Mouse (Mus musculus) left cerebral cortex, postnatal 36 days (tissue): Measurements from ENCODE around the gene Mapk3. TPM values are rescaled to one million over a fixed set of nuclear protein-coding genes. Genes with fewer than 3 reads are reported as not detected.
"Not testable (repeated sequence)": the region's sequence is repeated elsewhere in the genome, so short reads cannot be mapped to it uniquely, and the experiment has no call there.

ENCODE experiments used
- DNase-seq, 2 experiments: peaks; one replicate each; pipeline ENCODE4 v3.0.0; 2021 to 2022; ENCODE audit warnings: low spot score in 2 of 2, mixed read lengths in 1 of 2
- intact Hi-C: fragments of 180-260 bp; cut with DNase I; formaldehyde crosslinking; loops from one replicate; pipeline ENCODE4 v1.15.1; 2025
- total RNA-seq, 2 experiments: library from RNA; stranded (reverse); gene quantifications; 2 replicates each; pipeline ENCODE4 v1.2.3; 2021

Mapk3 gene
- total RNA-seq, result 100 to 1,000 TPM; 148 to 172 TPM

- peak; percentile 86 to 87 for DNase-seq
- intact Hi-C loops, result no loop called here
Measured at GRCm38 (mm10) chr7:126759050-126759671, at the start of gene Mapk3. Gene Mapk3, plus strand, starts transcription at chr7:126759601.

- intact Hi-C loops, result no loop called here
- DNase-seq, result no peak
Measured at GRCm38 (mm10) chr7:126710266-126710665, 49.1 kb upstream of the Mapk3 start.

- intact Hi-C loops, result no loop called here
- no peak for DNase-seq
Measured at GRCm38 (mm10) chr7:126711910-126712309, 47.5 kb upstream of the Mapk3 start.

GRCm38 (mm10) chr7:126715679-126716078 is 43.7 kb upstream of the Mapk3 start:
- DNase-seq, result no peak

GRCm38 (mm10) chr7:126717566-126717965 is 41.8 kb upstream of the Mapk3 start:
- no peak for DNase-seq
- intact Hi-C loops, result no loop called here

More at GRCm38 (mm10) chr7:126715679-126716078, 43.7 kb upstream of the Mapk3 start:
- intact Hi-C loops, result no loop called here

GRCm38 (mm10) chr7:126718787-126719337 is 40.5 kb upstream of the Mapk3 start:
- DNase-seq, result no peak
- intact Hi-C loops, result no loop called here

GRCm38 (mm10) chr7:126721635-126722034 is 37.8 kb upstream of the Mapk3 start:
- intact Hi-C loops, result no loop called here
- DNase-seq, result no peak

- DNase-seq, result no peak
- intact Hi-C loops, result no loop called here
Measured at GRCm38 (mm10) chr7:126725077-126725476, 34.3 kb upstream of the Mapk3 start.

GRCm38 (mm10) chr7:126725667-126726066 is 33.7 kb upstream of the Mapk3 start:
- intact Hi-C loops, result no loop called here
- DNase-seq, result no peak

GRCm38 (mm10) chr7:126730256-126730789 is 29.1 kb upstream of the Mapk3 start:
- DNase-seq, result not testable (repeated sequence)

GRCm38 (mm10) chr7:126736122-126736521 is 23.3 kb upstream of the Mapk3 start:
- intact Hi-C loops, result no loop called here
- no peak for DNase-seq

More at GRCm38 (mm10) chr7:126730256-126730789, 29.1 kb upstream of the Mapk3 start:
- intact Hi-C loops, result not testable (repeated sequence)

GRCm38 (mm10) chr7:126739551-126739950 is 19.9 kb upstream of the Mapk3 start:
- peak; percentile 74 to 83 for DNase-seq
- intact Hi-C loops, result no loop called here

- intact Hi-C loops, result loop anchor here (5.0 kb wide), 1 partner anchor 33 kb away; the partner anchor contains the start of gene Coro1a
- DNase-seq, result no peak
Measured at GRCm38 (mm10) chr7:126740132-126740735, 19.2 kb upstream of the Mapk3 start.

GRCm38 (mm10) chr7:126740977-126741376 is 18.4 kb upstream of the Mapk3 start:
- intact Hi-C loops, result loop anchor here (5.0 kb wide), 1 partner anchor 34 kb away; the partner anchor contains the start of gene Coro1a
- no peak for DNase-seq

GRCm38 (mm10) chr7:126741452-126741851 is 17.9 kb upstream of the Mapk3 start:
- DNase-seq, result no peak
- intact Hi-C loops, result loop anchor here (5.0 kb wide), 1 partner anchor 34 kb away; the partner anchor contains the start of gene Coro1a

GRCm38 (mm10) chr7:126741964-126742482 is 17.4 kb upstream of the Mapk3 start:
- intact Hi-C loops, result loop anchor here (5.0 kb wide), 1 partner anchor 35 kb away; the partner anchor contains the start of gene Coro1a
- DNase-seq, result no peak

GRCm38 (mm10) chr7:126746066-126746465 is 13.3 kb upstream of the Mapk3 start:
- no peak for DNase-seq
- intact Hi-C loops, result no loop called here

- DNase-seq, result no peak
- intact Hi-C loops, result no loop called here
Measured at GRCm38 (mm10) chr7:126746798-126747197, 12.6 kb upstream of the Mapk3 start.

- DNase-seq, result no peak
- intact Hi-C loops, result no loop called here
Measured at GRCm38 (mm10) chr7:126748824-126749223, 10.6 kb upstream of the Mapk3 start.
